Mouse (Mus musculus): Measurements from ENCODE around the gene Pam. TPM values are rescaled to one million over a fixed set of nuclear protein-coding genes. Genes with fewer than 3 reads are reported as not detected.

The Pam gene
- 46.9 and 55.7 TPM in 2 replicates for polyA plus RNA-seq (2015; fragmentation: Nextera tagmentation; extraction: Ambion mirVana)

DNA sequence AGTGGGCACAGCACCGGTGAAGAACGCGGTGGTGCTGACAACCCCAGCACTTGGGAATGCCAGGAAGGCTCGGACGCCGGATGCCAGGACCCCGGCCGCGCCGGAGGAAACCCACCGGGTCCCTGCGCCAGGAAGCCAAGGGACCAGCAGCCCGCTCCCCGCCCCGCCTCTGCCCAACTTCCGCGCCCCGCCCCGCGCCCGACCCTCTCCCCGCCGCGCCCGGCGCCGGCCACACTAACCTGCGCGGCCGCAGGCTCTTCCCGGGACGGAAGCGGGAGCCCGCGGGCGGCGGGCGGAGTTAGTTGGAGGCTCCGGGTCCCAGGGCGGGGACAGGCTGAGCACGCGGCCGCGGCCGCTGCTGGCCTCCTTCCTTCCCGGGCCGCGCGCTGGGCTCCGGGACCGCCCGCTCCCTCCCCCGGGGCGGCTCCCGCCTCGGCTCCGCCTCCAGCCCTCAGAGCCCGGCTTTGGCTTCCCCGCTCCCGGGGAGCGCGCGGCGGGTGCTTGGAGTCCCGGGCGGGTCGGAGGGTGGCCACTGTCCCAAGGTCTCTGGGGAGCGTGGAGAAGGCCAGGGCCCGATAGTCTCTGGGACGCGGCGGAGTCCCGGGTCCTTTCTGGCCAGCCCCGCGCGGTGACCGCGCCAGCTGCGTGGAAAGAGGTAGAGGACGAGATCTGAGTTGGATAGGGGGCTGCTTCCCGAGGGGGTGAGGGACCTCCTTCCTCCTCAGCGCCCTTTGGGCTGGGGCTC lies at the start of gene Pam:
Gene Pam, minus strand, starts transcription at position 401 of the 745 bp plus-strand sequence.
- peak within 1 kb of the TSS; percentile 76 for H3K9ac ChIP-seq
- H3K4me3 ChIP-seq: peak within 1 kb of the TSS; percentile 76
- H3K4me1 ChIP-seq: peaks cover 8% of the 10 kb centered on the region
- peak within 1 kb of the TSS; percentile 89 for H3K4me2 ChIP-seq
- peak; percentile 93 for ATAC-seq (ENCODE audit: insufficient number of reproducible peaks, low FRiP score, low TSS enrichment, low read depth)
- H3K9me3 ChIP-seq: no peaks in the 10 kb centered on the region
- no peaks in the 10 kb centered on the region for H3K36me3 ChIP-seq
- no peaks in the 10 kb centered on the region for H3K27me3 ChIP-seq
- H3K27ac ChIP-seq: peak within 1 kb of the TSS; percentile 84
- 0% methylated on average over 68 of the region's 82 CpGs for WGBS

DNA sequence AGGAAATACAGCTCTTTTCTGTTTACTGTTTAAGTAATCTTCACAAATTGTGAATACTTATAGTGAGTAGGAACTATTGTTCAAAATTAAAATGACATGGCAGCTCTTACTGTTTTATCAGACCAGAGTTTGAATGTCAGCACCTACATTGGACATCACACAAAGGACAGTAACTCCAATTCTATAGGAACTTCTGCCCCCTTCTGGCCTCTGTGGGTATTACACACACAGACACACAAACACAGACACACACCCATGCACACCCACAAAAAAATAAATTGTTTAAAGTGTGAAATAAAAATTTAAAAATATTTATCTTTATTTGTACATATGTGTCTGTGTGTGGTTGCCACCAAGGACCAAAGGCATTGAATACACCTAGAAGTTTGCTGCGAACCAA lies 49.4 kb upstream of the Pam start:
- Histone ChIP-seq H3K27ac (no peak overlapping the region), H3K36me3 (no peaks in the 10 kb centered on the region), H3K4me3 (no peak overlapping the region), H3K4me1 (no peaks in the 10 kb centered on the region), H3K27me3 (no peaks in the 10 kb centered on the region), H3K9me3 (no peaks in the 10 kb centered on the region), H3K9ac (no peak overlapping the region), H3K4me2 (no peak overlapping the region)
- WGBS: 92% methylated on average over 1 of the region's 1 CpGs
- no peak for ATAC-seq (ENCODE audit: insufficient number of reproducible peaks, low FRiP score, low TSS enrichment, low read depth)

DNA sequence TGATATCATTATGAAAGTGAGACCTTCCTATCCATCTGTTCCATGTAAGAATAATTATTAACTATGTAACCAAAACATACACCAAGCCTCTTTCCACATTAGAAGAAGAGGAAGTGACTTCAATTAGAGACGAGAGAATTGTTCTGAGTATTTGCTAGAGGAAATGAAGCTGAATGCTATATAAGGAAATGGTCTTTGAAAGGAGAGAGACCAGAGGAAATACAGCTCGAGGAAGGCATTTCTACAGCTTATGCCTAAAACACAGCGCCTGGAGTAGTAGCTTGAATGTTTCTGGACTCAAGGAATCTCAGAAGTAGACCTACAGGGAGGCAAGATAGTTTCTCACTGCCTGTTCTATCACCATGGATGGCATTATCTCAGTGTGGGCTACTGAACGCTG lies 35.8 kb upstream of the Pam start:
- no peak for ATAC-seq (ENCODE audit: insufficient number of reproducible peaks, low FRiP score, low TSS enrichment, low read depth)
- Histone ChIP-seq H3K27ac (no peak overlapping the region), H3K36me3 (no peaks in the 10 kb centered on the region), H3K9me3 (no peaks in the 10 kb centered on the region), H3K27me3 (no peaks in the 10 kb centered on the region), H3K4me2 (no peak overlapping the region), H3K4me3 (no peak overlapping the region), H3K9ac (no peak overlapping the region), H3K4me1 (no peaks in the 10 kb centered on the region)
- WGBS: 68% methylated on average over 4 of the region's 4 CpGs

DNA sequence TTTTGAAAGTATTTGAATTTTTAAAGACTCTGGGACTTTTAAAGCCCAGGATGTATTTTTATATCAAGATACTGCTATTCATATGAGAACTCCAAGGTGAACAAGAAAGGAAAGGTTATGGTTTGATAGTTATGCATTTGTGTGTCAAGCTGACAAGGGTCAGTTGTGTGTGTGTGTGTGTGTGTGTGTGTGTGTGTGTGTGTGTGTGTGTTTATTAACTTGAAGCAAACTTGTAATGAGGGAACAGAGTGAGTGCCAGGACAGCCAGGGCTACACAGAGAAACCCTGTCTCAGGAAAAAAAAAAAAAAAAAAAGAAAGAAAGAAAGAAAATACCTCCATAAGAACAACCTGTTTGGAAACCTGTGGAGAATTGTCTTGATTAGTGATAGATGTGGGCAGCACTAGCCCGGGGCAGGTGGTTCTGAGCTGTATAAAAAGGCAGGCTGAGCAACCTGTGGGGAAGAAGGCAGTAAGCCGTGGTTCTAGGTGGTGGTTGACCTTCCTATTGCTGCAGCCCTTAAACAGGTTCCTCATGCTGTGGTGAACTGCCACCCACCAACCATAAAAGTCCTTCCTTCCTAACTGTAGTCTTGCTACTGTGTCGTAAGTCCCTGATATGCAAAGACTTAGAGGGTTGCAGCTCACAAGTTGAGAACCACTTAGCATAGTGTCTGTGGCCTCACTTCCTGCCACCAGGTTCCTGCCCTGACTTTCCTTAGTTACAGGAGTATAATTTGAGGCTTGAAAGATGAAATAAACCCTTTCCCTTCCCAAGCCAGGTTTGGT lies 34.3 kb upstream of the Pam start:
- no peak overlapping the region for H3K27ac ChIP-seq
- no peaks in the 10 kb centered on the region for H3K9me3 ChIP-seq
- no peak for ATAC-seq (ENCODE audit: insufficient number of reproducible peaks, low FRiP score, low TSS enrichment, low read depth)
- no peak overlapping the region for H3K4me3 ChIP-seq
- H3K27me3 ChIP-seq: no peaks in the 10 kb centered on the region
- 69% methylated on average over 3 of the region's 3 CpGs for WGBS
- H3K9ac ChIP-seq: no peak overlapping the region
- no peak overlapping the region for H3K4me2 ChIP-seq
- H3K36me3 ChIP-seq: no peaks in the 10 kb centered on the region
- no peaks in the 10 kb centered on the region for H3K4me1 ChIP-seq

DNA sequence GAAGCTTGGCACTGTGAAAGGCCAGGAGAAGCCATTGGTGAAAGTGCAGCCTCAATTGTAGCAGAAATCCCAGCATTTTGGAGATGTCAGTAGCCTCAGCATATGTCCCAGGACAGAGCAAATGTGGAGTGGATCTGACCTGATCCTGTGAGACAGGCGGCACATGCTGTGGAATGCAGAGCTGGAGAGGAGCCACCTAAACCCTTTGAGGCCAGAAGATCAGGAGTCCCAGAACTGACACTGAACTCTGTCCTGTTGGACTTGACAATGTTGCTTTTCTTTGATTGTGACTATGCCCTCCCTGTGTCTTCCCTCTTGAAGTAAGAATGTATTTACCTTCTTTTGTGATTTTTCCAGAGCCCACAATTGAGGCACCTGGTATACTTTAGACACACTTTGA lies 33.7 kb upstream of the Pam start:
- Histone ChIP-seq H3K9ac (no peak overlapping the region), H3K4me3 (no peak overlapping the region), H3K9me3 (no peaks in the 10 kb centered on the region), H3K4me2 (no peak overlapping the region), H3K4me1 (no peaks in the 10 kb centered on the region), H3K27me3 (no peaks in the 10 kb centered on the region), H3K36me3 (no peaks in the 10 kb centered on the region), H3K27ac (no peak overlapping the region)
- no peak for ATAC-seq (ENCODE audit: insufficient number of reproducible peaks, low FRiP score, low TSS enrichment, low read depth)
- 74% methylated on average over 1 of the region's 1 CpGs for WGBS

DNA sequence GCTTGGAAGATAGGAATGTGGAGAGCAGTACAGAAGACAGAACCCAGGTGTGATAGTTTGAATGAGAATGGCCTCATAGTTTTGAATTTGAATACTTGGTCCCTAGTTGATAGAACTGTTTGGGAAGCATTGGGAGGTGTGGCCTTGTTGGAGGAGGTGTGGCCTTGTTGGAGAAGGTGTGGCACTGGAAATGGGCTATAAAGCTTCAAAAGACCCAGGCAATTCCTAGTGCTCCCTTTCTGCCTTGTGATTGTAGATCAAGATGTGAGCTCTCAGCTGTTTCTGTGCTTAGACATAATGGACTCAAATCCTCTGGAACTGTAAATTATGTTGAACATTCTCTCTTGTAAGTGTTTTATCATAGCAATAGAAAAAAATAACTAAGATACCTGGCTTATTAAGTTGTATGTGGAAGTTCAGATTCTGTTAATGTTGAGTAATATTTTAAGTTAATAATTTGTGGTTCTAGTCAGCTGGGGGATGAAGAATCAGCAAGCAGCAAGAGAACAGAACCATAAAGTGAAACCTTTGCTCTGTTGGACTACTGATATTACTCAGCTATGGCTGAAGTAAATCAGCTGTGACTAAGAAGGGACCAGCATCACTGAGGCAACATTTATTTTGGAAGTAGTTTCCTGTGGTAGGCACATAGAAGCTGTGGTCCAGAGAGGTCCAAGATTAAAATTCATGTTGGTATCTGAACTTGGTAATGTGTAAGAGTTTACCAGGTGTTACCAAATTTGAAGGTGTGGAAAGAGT lies 33.1 kb upstream of the Pam start:
- no peaks in the 10 kb centered on the region for H3K4me1 ChIP-seq
- no peak overlapping the region for H3K9ac ChIP-seq
- no peak for ATAC-seq (ENCODE audit: insufficient number of reproducible peaks, low FRiP score, low TSS enrichment, low read depth)
- H3K4me3 ChIP-seq: no peak overlapping the region
- no peaks in the 10 kb centered on the region for H3K9me3 ChIP-seq
- H3K4me2 ChIP-seq: no peak overlapping the region
- H3K27ac ChIP-seq: no peak overlapping the region
- no peaks in the 10 kb centered on the region for H3K36me3 ChIP-seq
- H3K27me3 ChIP-seq: no peaks in the 10 kb centered on the region

DNA sequence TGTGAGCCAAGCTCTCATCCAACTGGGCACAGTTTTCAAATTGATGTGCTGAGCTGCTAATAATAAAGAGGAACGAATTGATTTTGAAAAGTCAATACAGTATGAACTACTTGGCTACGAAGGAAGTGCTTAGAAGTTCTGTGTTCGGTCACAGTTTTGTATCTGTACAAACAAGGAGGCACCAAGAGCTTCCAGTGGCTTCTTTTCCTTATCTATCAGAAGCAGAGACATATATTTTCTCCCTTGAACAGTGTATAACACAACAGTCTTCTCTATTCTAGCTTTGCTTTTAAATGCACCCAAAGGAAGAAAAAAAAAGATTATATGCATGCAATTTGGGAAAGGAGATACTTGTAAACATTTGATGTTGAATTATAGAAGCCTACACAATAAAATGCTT lies 30.8 kb upstream of the Pam start:
- Histone ChIP-seq H3K9ac (no peak overlapping the region), H3K27me3 (no peaks in the 10 kb centered on the region), H3K27ac (no peak overlapping the region), H3K36me3 (no peaks in the 10 kb centered on the region), H3K4me2 (no peak overlapping the region), H3K4me1 (no peaks in the 10 kb centered on the region), H3K4me3 (no peak overlapping the region), H3K9me3 (no peaks in the 10 kb centered on the region)
- 83% methylated on average over 3 of the region's 3 CpGs for WGBS
- ATAC-seq (ENCODE audit: insufficient number of reproducible peaks, low FRiP score, low TSS enrichment, low read depth): no peak

DNA sequence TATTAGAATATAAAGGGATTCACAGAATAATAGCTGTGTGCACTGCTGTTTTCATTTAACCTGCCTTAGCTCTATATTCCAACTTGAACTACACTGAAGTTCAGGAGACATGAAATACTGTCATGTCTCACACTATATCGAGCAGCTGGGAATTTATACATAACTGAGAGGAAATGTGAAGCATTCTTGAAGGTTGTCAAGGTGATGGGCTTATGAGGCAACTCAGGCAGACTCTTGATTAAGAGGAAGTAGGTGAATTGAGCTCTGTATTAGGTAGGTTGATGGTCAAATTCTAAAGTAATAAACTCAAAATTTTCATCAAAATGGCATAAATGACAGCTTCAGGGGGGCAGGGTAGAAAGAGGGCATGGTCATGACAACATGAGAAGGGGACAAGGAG lies 29.3 kb upstream of the Pam start:
- H3K4me1 ChIP-seq: no peaks in the 10 kb centered on the region
- H3K27me3 ChIP-seq: no peaks in the 10 kb centered on the region
- no peak overlapping the region for H3K4me2 ChIP-seq
- H3K36me3 ChIP-seq: no peaks in the 10 kb centered on the region
- no peak overlapping the region for H3K9ac ChIP-seq
- no peak for ATAC-seq (ENCODE audit: insufficient number of reproducible peaks, low FRiP score, low TSS enrichment, low read depth)
- WGBS: 48% methylated on average over 1 of the region's 1 CpGs
- no peak overlapping the region for H3K27ac ChIP-seq
- no peak overlapping the region for H3K4me3 ChIP-seq
- H3K9me3 ChIP-seq: no peaks in the 10 kb centered on the region

DNA sequence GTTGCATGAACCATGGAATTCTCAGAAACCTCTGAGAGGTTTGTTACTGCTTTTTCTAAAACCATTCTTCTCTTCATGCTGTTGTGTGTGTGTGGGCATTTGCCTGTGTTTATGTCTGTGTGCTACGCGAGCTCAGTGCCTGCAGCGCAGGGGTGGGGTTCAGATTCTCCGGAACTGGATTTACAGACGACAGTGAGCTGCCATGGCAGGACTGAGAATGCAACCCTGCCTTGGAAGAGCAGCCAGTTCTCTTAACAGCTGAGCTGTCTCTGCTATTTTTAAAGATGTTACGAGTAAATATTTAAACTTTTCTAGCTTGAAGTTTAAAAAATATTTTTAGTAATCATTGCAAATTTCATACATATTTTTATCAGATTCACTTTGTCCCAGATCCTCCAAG lies 24.1 kb upstream of the Pam start:
- H3K27me3 ChIP-seq: no peaks in the 10 kb centered on the region
- H3K36me3 ChIP-seq: no peaks in the 10 kb centered on the region
- ATAC-seq (ENCODE audit: insufficient number of reproducible peaks, low FRiP score, low TSS enrichment, low read depth): no peak
- WGBS: 72% methylated on average over 6 of the region's 6 CpGs
- H3K27ac ChIP-seq: no peak overlapping the region
- H3K9ac ChIP-seq: no peak overlapping the region
- H3K9me3 ChIP-seq: no peaks in the 10 kb centered on the region
- no peaks in the 10 kb centered on the region for H3K4me1 ChIP-seq
- H3K4me3 ChIP-seq: no peak overlapping the region
- H3K4me2 ChIP-seq: no peak overlapping the region

DNA sequence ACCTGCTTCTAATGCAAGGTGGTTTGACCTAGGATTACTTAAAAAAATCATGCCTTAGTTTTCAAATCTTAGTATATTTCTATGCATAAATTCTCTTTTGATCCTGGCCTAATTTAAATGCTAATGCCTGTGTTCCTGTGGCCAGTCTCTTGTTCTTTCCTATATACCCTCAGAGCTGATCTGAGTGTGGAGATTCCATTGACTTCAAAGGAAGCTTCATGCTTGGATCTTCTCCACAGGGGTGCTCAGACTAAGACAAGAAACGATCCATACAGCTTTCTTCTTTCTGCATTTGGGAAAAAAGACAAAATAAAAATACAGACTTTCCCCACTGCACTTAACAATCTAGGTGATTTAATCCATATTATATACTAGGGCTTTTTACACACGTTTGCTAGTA lies 12.2 kb upstream of the Pam start:
- 53% methylated on average over 2 of the region's 2 CpGs for WGBS
- no peak for ATAC-seq (ENCODE audit: insufficient number of reproducible peaks, low FRiP score, low TSS enrichment, low read depth)
- Histone ChIP-seq H3K9ac (no peak overlapping the region), H3K27me3 (no peaks in the 10 kb centered on the region), H3K4me1 (no peaks in the 10 kb centered on the region), H3K9me3 (no peaks in the 10 kb centered on the region), H3K4me2 (no peak overlapping the region), H3K27ac (no peak overlapping the region), H3K36me3 (no peaks in the 10 kb centered on the region), H3K4me3 (no peak overlapping the region)

DNA sequence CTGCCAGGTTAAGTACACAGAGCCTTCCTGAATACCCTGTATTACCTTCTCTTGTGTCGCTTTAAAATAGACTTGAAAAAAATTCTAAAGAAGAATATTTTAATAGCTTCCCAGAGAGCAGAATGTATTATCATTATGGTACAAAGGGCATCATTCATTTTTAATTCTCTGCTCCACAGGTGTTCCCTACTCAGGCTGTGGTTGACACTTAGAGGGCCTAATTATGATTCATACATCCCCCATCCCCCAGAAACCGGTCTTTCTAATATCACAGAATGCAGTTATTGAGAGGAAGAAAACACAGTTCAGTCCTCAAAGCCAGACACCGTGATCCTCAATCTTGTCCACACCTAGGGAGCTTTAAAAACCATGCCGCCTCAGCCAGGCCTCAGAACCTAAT lies 4.0 kb upstream of the Pam start:
- WGBS: 33% methylated on average over 4 of the region's 4 CpGs

More for the DNA sequence above, 4.0 kb upstream of the Pam start:
- no peaks in the 10 kb centered on the region for H3K36me3 ChIP-seq
- no peak overlapping the region for H3K4me2 ChIP-seq
- H3K4me3 ChIP-seq: no peak overlapping the region
- no peak overlapping the region for H3K9ac ChIP-seq
- H3K9me3 ChIP-seq: no peaks in the 10 kb centered on the region
- ATAC-seq (ENCODE audit: insufficient number of reproducible peaks, low FRiP score, low TSS enrichment, low read depth): no peak
- no peaks in the 10 kb centered on the region for H3K27me3 ChIP-seq
- H3K4me1 ChIP-seq: peaks cover 7% of the 10 kb centered on the region
- H3K27ac ChIP-seq: no peak overlapping the region
